Mouse (Mus musculus) natural killer cell, adult 2 months (primary cell): ENCODE data around the gene Diaph3.

Experiments used
- DNase-seq, 2 experiments: peaks; one replicate each; pipeline ENCODE4 v3.0.0; 2022; ENCODE audit warnings: low spot score in 2 of 2

Gene Diaph3

GRCm38 (mm10) chr14:86656262-86656661 is 484.8 kb downstream of the Diaph3 start:
- DNase-seq: no peak

DNA sequence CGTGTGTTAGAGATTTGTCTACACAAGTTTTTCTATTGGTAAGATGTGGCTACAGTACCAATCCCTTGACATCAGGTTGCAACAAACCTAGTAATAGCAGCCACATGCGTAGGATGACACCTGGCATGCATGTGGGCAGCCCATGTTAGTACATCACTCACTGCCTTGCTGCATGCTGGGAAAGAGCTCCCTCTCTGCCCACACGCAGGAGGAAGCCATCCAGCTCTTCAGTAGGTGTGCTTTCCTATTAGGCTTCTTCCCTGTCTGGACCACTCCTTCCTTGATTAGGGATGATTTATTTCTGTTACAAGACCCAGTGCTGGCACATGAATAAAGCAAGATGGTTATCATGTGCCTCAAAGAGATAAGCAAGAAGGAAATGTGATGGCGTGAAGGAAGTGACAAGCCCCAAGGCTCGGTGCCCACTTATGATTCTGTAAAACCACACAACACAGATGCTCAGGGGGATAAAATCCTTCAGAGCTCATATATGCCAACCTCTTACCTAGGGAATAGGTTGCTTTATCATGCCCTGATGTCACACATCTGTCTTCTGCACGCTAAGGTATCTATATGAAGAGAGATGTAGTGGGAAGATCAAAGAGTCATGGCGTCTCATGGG is 494.4 kb downstream of the Diaph3 start:
- no peak for DNase-seq

DNA sequence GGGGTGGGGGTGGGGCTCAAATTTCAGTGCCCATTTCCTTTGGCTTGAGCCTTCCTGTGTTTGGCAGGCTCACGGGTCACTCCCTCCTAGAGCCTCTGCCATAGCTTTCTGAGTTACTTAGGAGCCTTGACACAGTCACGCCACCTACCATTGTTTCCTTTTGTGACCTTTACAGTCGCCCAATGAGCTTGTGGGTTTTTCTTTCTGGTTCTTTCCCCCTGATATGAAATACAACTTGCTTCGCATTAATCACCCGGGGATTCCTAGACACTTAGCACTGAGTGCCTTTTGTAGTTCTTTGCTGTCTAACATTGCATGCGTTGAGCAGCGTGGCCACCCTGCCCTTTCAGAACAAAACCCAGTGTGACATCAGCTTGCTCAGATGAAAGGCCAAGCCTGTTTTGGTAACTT is 498.2 kb downstream of the Diaph3 start:
- DNase-seq: no peak

DNA sequence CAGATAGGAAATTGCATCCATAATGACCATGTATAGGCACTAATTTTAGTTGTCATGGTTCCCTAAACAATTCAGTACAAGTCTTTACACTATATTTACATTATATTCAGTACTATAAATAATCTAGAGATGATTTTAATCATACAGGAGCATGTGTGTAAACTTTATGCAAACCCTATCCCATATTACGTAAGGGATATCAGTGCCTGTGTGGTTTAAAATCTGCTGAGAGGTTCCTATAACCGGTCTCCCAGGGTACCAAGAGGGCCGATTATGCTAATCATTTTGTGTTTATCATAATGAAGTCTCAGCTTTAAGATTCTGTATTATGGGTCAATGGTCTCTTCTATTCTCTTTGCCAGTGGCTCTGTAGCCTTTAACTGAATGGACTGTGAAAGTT is 499.2 kb downstream of the Diaph3 start:
- DNase-seq: no peak

GRCm38 (mm10) chr14:86640086-86640485 is 500.9 kb downstream of the Diaph3 start:
- DNase-seq: no peak

DNA sequence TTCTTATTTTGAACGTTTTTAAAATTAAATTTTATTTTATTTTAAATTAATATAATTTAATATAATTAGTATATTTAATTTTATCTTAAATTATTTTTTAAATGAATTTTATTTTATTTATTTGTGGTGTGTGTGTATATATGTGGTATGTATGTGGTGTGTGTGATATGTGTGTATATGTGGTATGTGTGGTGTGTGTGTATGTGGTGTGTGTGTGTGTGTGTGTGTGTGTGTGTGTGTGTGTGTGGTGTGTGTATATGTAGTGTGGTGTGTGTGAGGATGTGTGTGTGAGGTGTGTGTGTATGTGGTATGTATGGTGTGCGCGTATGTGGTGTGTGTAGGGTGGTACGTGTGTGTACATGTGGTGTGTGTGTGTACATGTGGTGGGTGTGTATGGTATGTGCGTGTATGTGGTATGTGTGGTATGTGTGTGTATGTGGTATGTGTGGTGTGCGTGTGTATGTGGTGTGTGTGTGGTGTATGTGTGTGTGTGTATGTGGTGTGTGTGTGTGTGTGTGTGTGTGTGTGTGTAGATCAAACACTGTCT is 505.4 kb downstream of the Diaph3 start:
- no peak for DNase-seq

- DNase-seq: no peak
These were observed 506.0 kb downstream of the Diaph3 start for GRCm38 (mm10) chr14:86635052-86635451.

GRCm38 (mm10) chr14:86633799-86634198 is 507.2 kb downstream of the Diaph3 start:
- no peak for DNase-seq

GRCm38 (mm10) chr14:86624816-86625425 is 516.1 kb downstream of the Diaph3 start:
- DNase-seq: no peak

GRCm38 (mm10) chr14:86619637-86620036 is 521.4 kb downstream of the Diaph3 start:
- DNase-seq: no peak
